Mouse (Mus musculus) forebrain, postnatal 0 days (tissue): Measurements from ENCODE around the gene Hlf. TPM values are rescaled to one million over a fixed set of nuclear protein-coding genes. Genes with fewer than 3 reads are reported as not detected.

Experiments used
- ATAC-seq: fragments of 200-750 bp; cut with Nextera tagmentation; 2 replicates; pipeline ENCODE4 v1.8.0; 2017; ENCODE audit warnings: mild to moderate bottlenecking, moderate library complexity
- DNase-seq: peaks from one replicate; pipeline ENCODE4 v3.0.0-alpha.2; 2015
- H3K27ac ChIP-seq: fragments of 300-500 bp; sonication (generic); 2 replicates; pipeline ENCODE4 v1.5.1; 2014; ENCODE audit warnings: low read depth, mild to moderate bottlenecking, antibody characterized with exemption, low read length, moderate library complexity, mixed read lengths
- H3K27me3 ChIP-seq: fragments of 300-500 bp; sonication (generic); 2 replicates; pipeline ENCODE4 v1.6.1; 2014; ENCODE audit warnings: mild to moderate bottlenecking, low read length, mixed read lengths; ENCODE audit not compliant: insufficient read depth
- H3K36me3 ChIP-seq: fragments of 300-500 bp; sonication (generic); 2 replicates; pipeline ENCODE4 v1.6.1; 2014; ENCODE audit warnings: mild to moderate bottlenecking, moderate library complexity; ENCODE audit not compliant: insufficient read depth
- H3K4me1 ChIP-seq: fragments of 300-500 bp; sonication (generic); 2 replicates; pipeline ENCODE4 v1.6.1; 2014; ENCODE audit warnings: antibody characterized with exemption; ENCODE audit not compliant: insufficient read depth
- H3K4me2 ChIP-seq: fragments of 300-500 bp; sonication (generic); 2 replicates; pipeline ENCODE4 v1.6.1; 2014; ENCODE audit warnings: low read depth, mild to moderate bottlenecking, moderate library complexity
- H3K4me3 ChIP-seq: fragments of 300-500 bp; sonication (generic); 2 replicates; pipeline ENCODE4 v1.5.1; 2014; ENCODE audit warnings: low read depth, low read length, mixed read lengths
- H3K9ac ChIP-seq: fragments of 300-500 bp; sonication (generic); 2 replicates; pipeline ENCODE4 v1.6.1; 2014; ENCODE audit warnings: mild to moderate bottlenecking
- H3K9me3 ChIP-seq: fragments of 300-500 bp; sonication (generic); 2 replicates; pipeline ENCODE4 v1.6.1; 2016; ENCODE audit warnings: low read length
- CTCF ChIP-seq: sonication (generic); IDR thresholded peaks from 2 replicates; pipeline ENCODE4 v1.5.1; 2016; ENCODE audit warnings: antibody characterized with exemption, control low read depth, low read depth
- WGBS: fragments of 180-500 bp; shearing (Covaris S2); extraction: QIAGEN DNeasy Blood & Tissue Kit; methylation state at CpG from one replicate; pipeline ENCODE4 v1.1.7; 2014; 5-methylcytosine and 5-hydroxymethylcytosine counted together
- polyA plus RNA-seq: library from polyadenylated mRNA; unstranded; fragments of >200 nt; fragmentation: Nextera tagmentation; extraction: Ambion mirVana; gene quantifications from 2 replicates; pipeline ENCODE4 v1.2.1, GENCODE M21; 2015
- total RNA-seq: library from RNA; depleted of rRNA; stranded (reverse); fragments of >200 nt; gene quantifications from 2 replicates; pipeline ENCODE4 v1.2.3, GENCODE M21; 2014

Hlf gene
- total and polyA plus RNA-seq, 2 experiments from 2014 or later, result 6.8 to 9.7 TPM

- Histone ChIP-seq H3K9me3 (no peaks in the 10 kb centered on the region), H3K27ac (no peak overlapping the region), H3K4me3 (no peak overlapping the region), H3K36me3 (no peaks in the 10 kb centered on the region), H3K4me1 (no peaks in the 10 kb centered on the region), H3K27me3 (no peaks in the 10 kb centered on the region), H3K4me2 (no peak overlapping the region), H3K9ac (no peak overlapping the region)
- 87% methylated on average over 3 of the region's 3 CpGs for WGBS
- ATAC-seq (no peak), DNase-seq (no peak)
- TF ChIP-seq CTCF, result no peak
Measured at GRCm38 (mm10) chr11:90324597-90324996, 66.1 kb downstream of the Hlf start.

DNA sequence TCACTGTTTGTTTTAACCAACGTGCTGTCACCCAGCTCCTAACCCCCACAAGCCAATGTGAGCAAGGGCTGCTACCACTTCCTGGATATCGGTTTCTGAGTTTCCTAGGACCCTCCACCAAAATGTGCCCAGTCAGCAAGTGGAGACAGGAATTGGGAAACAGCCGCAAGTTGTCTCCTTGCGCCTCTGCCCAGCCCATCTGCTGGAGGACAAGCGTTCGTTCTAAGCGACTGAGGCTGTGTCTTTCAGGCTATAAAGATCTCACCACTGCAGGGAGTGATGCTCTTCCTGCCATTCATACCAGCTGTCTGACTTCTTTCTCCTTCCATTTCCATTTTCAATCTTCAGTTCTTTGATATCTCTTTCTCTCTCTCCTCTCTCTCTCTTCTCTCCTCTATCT lies 69.8 kb downstream of the Hlf start:
- Histone ChIP-seq H3K27ac (no peak overlapping the region), H3K4me3 (no peak overlapping the region), H3K36me3 (no peaks in the 10 kb centered on the region), H3K9ac (no peak overlapping the region), H3K4me1 (no peaks in the 10 kb centered on the region), H3K27me3 (no peaks in the 10 kb centered on the region), H3K4me2 (no peak overlapping the region), H3K9me3 (no peaks in the 10 kb centered on the region)
- WGBS, result 70% methylated on average over 7 of the region's 7 CpGs
- DNase-seq (no peak), ATAC-seq (no peak)
- TF ChIP-seq CTCF, result no peak

DNA sequence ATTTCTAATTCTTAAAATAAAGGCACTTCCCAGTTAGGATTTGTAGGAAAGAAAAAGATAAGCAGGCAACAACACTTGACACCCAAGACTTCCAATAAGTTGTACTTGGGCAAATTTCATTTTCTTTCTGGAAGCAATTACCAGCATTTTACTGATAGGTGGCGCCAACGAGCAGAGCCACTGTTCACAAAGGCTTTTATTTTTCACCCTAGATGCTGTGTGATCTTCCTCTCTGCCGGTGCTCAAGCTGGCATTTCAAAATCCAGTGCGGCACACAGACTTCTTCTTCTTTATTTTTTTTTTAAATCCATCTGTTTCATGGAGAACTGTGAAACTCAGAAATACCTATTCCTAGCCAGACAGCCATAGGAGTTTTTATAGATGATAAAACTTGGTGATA lies 73.2 kb downstream of the Hlf start:
- Histone ChIP-seq H3K4me2 (no peak overlapping the region), H3K27ac (no peak overlapping the region), H3K9me3 (no peaks in the 10 kb centered on the region), H3K9ac (no peak overlapping the region), H3K36me3 (no peaks in the 10 kb centered on the region), H3K4me1 (no peaks in the 10 kb centered on the region), H3K4me3 (no peak overlapping the region), H3K27me3 (no peaks in the 10 kb centered on the region)
- DNase-seq (peak; percentile 83), ATAC-seq (no peak)
- WGBS, result 6% methylated on average over 4 of the region's 4 CpGs
- peak; percentile 88 for TF ChIP-seq CTCF

DNA sequence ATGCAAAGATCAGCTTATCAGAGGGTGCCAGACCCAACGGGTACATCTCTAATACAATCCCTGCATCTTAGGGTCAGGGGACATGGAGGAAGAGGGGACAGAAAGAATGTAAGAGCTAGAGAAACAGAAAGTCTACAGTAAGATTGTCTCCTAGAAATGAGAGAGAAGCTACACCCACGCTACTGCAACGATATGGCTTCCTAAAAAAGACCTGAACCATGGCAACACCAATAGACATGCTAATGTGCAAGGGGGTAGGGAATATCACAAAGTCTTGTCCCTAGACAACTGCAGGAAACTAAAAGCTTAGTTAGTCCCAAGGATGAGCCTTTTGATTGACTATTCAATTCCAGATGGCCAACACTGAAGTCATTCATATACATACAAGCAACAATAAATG lies 76.1 kb downstream of the Hlf start:
- TF ChIP-seq CTCF, result no peak
- Histone ChIP-seq H3K36me3 (no peaks in the 10 kb centered on the region), H3K9ac (no peak overlapping the region), H3K4me1 (no peaks in the 10 kb centered on the region), H3K27me3 (no peaks in the 10 kb centered on the region), H3K4me3 (no peak overlapping the region), H3K9me3 (no peaks in the 10 kb centered on the region), H3K27ac (no peak overlapping the region), H3K4me2 (no peak overlapping the region)
- DNase-seq (no peak), ATAC-seq (no peak)
- 81% methylated on average over 3 of the region's 3 CpGs for WGBS

- Histone ChIP-seq H3K9me3 (no peaks in the 10 kb centered on the region), H3K4me1 (no peaks in the 10 kb centered on the region), H3K27me3 (no peaks in the 10 kb centered on the region), H3K4me3 (no peak overlapping the region), H3K27ac (no peak overlapping the region), H3K4me2 (no peak overlapping the region), H3K36me3 (no peaks in the 10 kb centered on the region), H3K9ac (no peak overlapping the region)
- no peak for ATAC-seq
- TF ChIP-seq CTCF, result peak; percentile 75
- DNase-seq, result peak; percentile 39
- 46% methylated on average over 6 of the region's 6 CpGs for WGBS
Measured at GRCm38 (mm10) chr11:90306993-90307392, 83.7 kb downstream of the Hlf start.

DNA sequence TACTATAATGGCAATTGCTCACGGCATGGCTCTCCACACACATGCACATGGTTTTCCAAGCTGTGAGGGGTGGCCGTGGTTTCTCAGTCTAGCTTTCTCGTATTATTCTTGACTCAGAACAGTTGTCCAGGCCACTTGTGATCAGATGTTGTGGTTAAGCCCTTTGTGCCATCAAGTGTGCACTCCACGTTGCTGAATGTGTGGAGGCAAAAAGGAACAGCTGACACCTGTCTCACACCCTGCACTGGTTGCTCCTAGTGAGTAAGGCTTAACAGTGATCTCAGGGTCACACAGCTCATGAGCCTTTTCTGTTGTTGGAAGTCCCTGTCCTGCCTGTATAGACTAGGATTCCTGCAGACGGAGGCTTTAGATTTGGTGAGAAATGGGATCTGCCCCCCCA lies 84.6 kb downstream of the Hlf start:
- H3K27ac ChIP-seq, result no peak overlapping the region
- no peak overlapping the region for H3K9ac ChIP-seq
- 76% methylated on average over 5 of the region's 5 CpGs for WGBS
- H3K4me3 ChIP-seq, result no peak overlapping the region
- no peaks in the 10 kb centered on the region for H3K9me3 ChIP-seq
- DNase-seq, result no peak
- no peak overlapping the region for H3K4me2 ChIP-seq
- no peaks in the 10 kb centered on the region for H3K4me1 ChIP-seq
- ATAC-seq, result no peak
- no peak for TF ChIP-seq CTCF
- H3K36me3 ChIP-seq, result no peaks in the 10 kb centered on the region
- H3K27me3 ChIP-seq, result no peaks in the 10 kb centered on the region

- Histone ChIP-seq H3K36me3 (no peaks in the 10 kb centered on the region), H3K4me1 (no peaks in the 10 kb centered on the region), H3K4me2 (no peak overlapping the region), H3K4me3 (no peak overlapping the region), H3K27me3 (no peaks in the 10 kb centered on the region), H3K9ac (no peak overlapping the region), H3K9me3 (no peaks in the 10 kb centered on the region), H3K27ac (no peak overlapping the region)
- no peak for TF ChIP-seq CTCF
- 90% methylated on average over 2 of the region's 2 CpGs for WGBS
- ATAC-seq (no peak), DNase-seq (no peak)
Measured at GRCm38 (mm10) chr11:90294622-90295021, 96.1 kb downstream of the Hlf start.

DNA sequence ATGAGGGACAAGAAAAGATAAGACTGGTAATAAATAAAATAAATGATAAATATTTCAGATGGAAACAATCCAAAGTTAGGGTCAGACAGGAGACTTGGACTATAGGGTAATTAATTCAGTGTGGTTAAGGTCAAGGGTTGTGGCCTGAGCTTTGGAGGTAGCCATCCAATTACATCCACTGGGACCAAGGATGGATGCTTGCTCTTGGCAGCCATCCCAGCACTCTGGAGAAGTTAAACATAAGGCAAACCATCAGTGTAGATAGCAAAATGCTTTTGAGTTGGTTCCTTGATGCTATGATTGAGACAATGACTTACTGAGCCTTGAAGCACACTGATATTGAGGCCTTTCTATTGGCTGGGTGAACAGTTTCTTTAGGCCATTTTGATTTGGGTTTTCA lies 97.9 kb downstream of the Hlf start:
- Histone ChIP-seq H3K36me3 (no peaks in the 10 kb centered on the region), H3K4me3 (no peak overlapping the region), H3K27me3 (no peaks in the 10 kb centered on the region), H3K9ac (no peak overlapping the region), H3K4me2 (no peak overlapping the region), H3K27ac (no peak overlapping the region), H3K4me1 (no peaks in the 10 kb centered on the region), H3K9me3 (no peaks in the 10 kb centered on the region)
- ATAC-seq (no peak), DNase-seq (no peak)
- no peak for TF ChIP-seq CTCF
